Comparison of ENCODE assay signal across 14 mouse cellular contexts in the genomic region with DNA sequence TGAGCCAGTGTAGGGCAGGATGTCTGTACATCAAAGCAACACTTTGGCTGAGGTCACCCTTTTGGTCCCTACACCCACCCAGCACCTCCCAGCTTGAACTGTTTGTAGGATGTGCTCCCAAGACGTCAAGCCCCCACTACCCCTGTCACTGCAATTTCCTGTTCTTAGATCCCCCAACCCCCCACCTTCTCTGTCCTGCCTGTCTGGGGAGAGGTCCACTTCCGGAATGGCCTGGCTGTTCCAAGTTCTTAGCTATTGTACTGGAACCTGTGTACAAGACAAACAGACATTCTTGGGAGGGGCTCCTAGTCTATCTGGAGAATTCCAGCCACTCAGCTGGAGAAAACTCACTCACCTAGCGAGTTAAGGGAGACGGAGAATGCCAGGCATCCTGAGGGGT.
A peak's percentile ranks its signal among the peaks of the same experiment; 100 is the strongest.
DNase-seq lines count a peak whose midpoint lies in the region; ATAC-seq and TF ChIP-seq lines count a peak whose summit lies in the region.
"Had no signal": no experiment of that assay in that cellular context is flagged by ENCODE, and none has a peak within 500 bp of the region (broad histone marks: within the 10 kb centered on the region; RNA-seq: fewer than 3 reads in every experiment).

No protein-coding gene starts in this region.

- TF ChIP-seq CTCF in ES-Bruce4 (IDR thresholded peaks at IDR 0.05; ENCODE audit: low read depth, low read length), result no peak
- TF ChIP-seq CTCF in heart, postnatal 0 days (IDR thresholded peaks at IDR 0.05; ENCODE audit: low read depth), result no peak

- no peaks in the 10 kb centered on the region for H3K27me3 ChIP-seq in heart, embryonic 10.5 days (ENCODE audit: insufficient read depth, poor library complexity, severe bottlenecking)
- H3K27me3 ChIP-seq in ES-Bruce4 (ENCODE audit: control insufficient read depth, insufficient read depth, low read length, poor library complexity, severe bottlenecking), result no peaks in the 10 kb centered on the region
- H3K27me3 ChIP-seq in heart, postnatal 0 days (ENCODE audit: control insufficient read depth, insufficient read depth, low read length), result no peaks in the 10 kb centered on the region
- no peaks in the 10 kb centered on the region for H3K27me3 ChIP-seq in stomach, embryonic 14.5 days (ENCODE audit: control insufficient read depth, insufficient read depth, low read length)
- H3K27me3 ChIP-seq: CH12.LX; embryonic facial prominence, embryonic 12.5 days; neural tube, embryonic 13.5 days had no signal

- no peak overlapping the region for H3K9ac ChIP-seq in ES-Bruce4 (ENCODE audit: low read depth, poor library complexity, severe bottlenecking)
- no peak overlapping the region for H3K9ac ChIP-seq in heart, postnatal 0 days (replicated peaks; ENCODE audit: low read depth, low read length)
- H3K9ac ChIP-seq in stomach, embryonic 14.5 days (replicated peaks; ENCODE audit: low read depth, low read length), result no peak overlapping the region
- H3K9ac ChIP-seq: embryonic facial prominence, embryonic 12.5 days; neural tube, embryonic 13.5 days had no signal

- intact Hi-C loops in heart, postnatal 36 days (cut with DNase I), result no loop called here

- H3K36me3 ChIP-seq in heart, embryonic 10.5 days, result 0 out of 2 replicates have a peak, but pooled peaks cover 4% of the 10 kb centered on the region
- no peaks in the 10 kb centered on the region for H3K36me3 ChIP-seq in ES-Bruce4 (ENCODE audit: control insufficient read depth, insufficient read depth, low read length, poor library complexity, severe bottlenecking)
- no peaks in the 10 kb centered on the region for H3K36me3 ChIP-seq in heart, postnatal 0 days (replicated peaks; ENCODE audit: control insufficient read depth, insufficient read depth, low read length)
- H3K36me3 ChIP-seq in stomach, embryonic 14.5 days (ENCODE audit: control insufficient read depth, insufficient read depth, low read length), result no peaks in the 10 kb centered on the region
- H3K36me3 ChIP-seq: embryonic facial prominence, embryonic 12.5 days; neural tube, embryonic 13.5 days had no signal

- no peak overlapping the region for H3K4me3 ChIP-seq in heart, embryonic 10.5 days
- no peak overlapping the region for H3K4me3 ChIP-seq in ES-Bruce4 (ENCODE audit: low read depth, low read length)
- H3K4me3 ChIP-seq in heart, postnatal 0 days (ENCODE audit: low read depth, low read length), result no peak overlapping the region
- no peak overlapping the region for H3K4me3 ChIP-seq in stomach, embryonic 14.5 days (ENCODE audit: low read depth, low read length)
- H3K4me3 ChIP-seq: embryonic facial prominence, embryonic 12.5 days; neural tube, embryonic 13.5 days had no signal

- DNase-seq in heart, embryonic 10.5 days (ENCODE audit: low spot score), result no peak
- no peak for DNase-seq in heart, postnatal 36 days
- peak; percentile 36 for DNase-seq in heart, postnatal 0 days (ENCODE audit: low spot score)
- no peak for DNase-seq in gastrocnemius, postnatal 4 days (ENCODE audit: low spot score in 2 of 2)
- no peak for DNase-seq in right cerebral cortex, adult 2 months (ENCODE audit: low spot score in 2 of 2)
- no peak for DNase-seq in cerebellum, adult 18-20 months
- DNase-seq: kidney, adult 9 months; left cerebral cortex, postnatal 4 days had no signal

- H3K4me2 ChIP-seq in heart, postnatal 0 days (ENCODE audit: low read depth, low read length), result no peak overlapping the region
- H3K4me2 ChIP-seq in stomach, embryonic 14.5 days (replicated peaks; ENCODE audit: low read depth, low read length), result no peak overlapping the region
- H3K4me2 ChIP-seq: embryonic facial prominence, embryonic 12.5 days; neural tube, embryonic 13.5 days had no signal

- no peak for TF ChIP-seq POLR2A in ES-Bruce4 (IDR thresholded peaks at IDR 0.05; ENCODE audit: insufficient read depth, low read length)

- 26% methylated on average over 4 of the region's 4 CpGs for WGBS in heart, embryonic 10.5 days
- WGBS in heart, postnatal 0 days, result 43% methylated on average over 4 of the region's 4 CpGs
- 52% methylated on average over 4 of the region's 4 CpGs for WGBS in stomach, embryonic 14.5 days

- no peaks in the 10 kb centered on the region for H3K9me3 ChIP-seq in heart, embryonic 10.5 days
- peaks cover 14% of the 10 kb centered on the region for H3K9me3 ChIP-seq in ES-Bruce4 (replicated peaks; ENCODE audit: control insufficient read depth, insufficient read depth, low read length, poor library complexity, severe bottlenecking)
- H3K9me3 ChIP-seq in heart, postnatal 0 days (replicated peaks; ENCODE audit: control insufficient read depth, low read length), result no peaks in the 10 kb centered on the region
- no peaks in the 10 kb centered on the region for H3K9me3 ChIP-seq in stomach, embryonic 14.5 days (ENCODE audit: control insufficient read depth, low read depth, low read length)
- H3K9me3 ChIP-seq: embryonic facial prominence, embryonic 12.5 days; neural tube, embryonic 13.5 days had no signal

- peak overlapping the region; percentile 63; the same call in 1 of the 2 replicates for H3K27ac ChIP-seq in heart, embryonic 10.5 days
- peak overlapping the region; percentile 84 for H3K27ac ChIP-seq in ES-Bruce4 (ENCODE audit: insufficient read depth, low read length)
- peak overlapping the region; percentile 14 for H3K27ac ChIP-seq in heart, postnatal 0 days (ENCODE audit: low read depth)
- H3K27ac ChIP-seq in stomach, embryonic 14.5 days (ENCODE audit: low read length), result no peak overlapping the region
- H3K27ac ChIP-seq: embryonic facial prominence, embryonic 12.5 days; macrophage; neural tube, embryonic 13.5 days had no signal

- TF ChIP-seq EP300 in ES-Bruce4 (IDR thresholded peaks at IDR 0.05; ENCODE audit: insufficient read depth, low read depth, low read length), result peak; percentile 90
- TF ChIP-seq EP300 in heart, postnatal 0 days (IDR thresholded peaks at IDR 0.05; ENCODE audit: low read depth), result peak; percentile 64; the same call in 1 of the 2 replicates

- peaks cover 78% of the 10 kb centered on the region for H3K4me1 ChIP-seq in heart, embryonic 10.5 days
- H3K4me1 ChIP-seq in ES-Bruce4 (ENCODE audit: control insufficient read depth, insufficient read depth, low read length), result peaks cover 10% of the 10 kb centered on the region
- peaks cover 63% of the 10 kb centered on the region for H3K4me1 ChIP-seq in heart, postnatal 0 days (ENCODE audit: control insufficient read depth, insufficient read depth)
- H3K4me1 ChIP-seq in stomach, embryonic 14.5 days (ENCODE audit: control insufficient read depth, insufficient read depth, low read length), result peaks cover 18% of the 10 kb centered on the region

- peak; percentile 37 for ATAC-seq in heart, postnatal 0 days (ENCODE audit: insufficient read depth, low read depth)
- ATAC-seq in stomach, embryonic 14.5 days (ENCODE audit: insufficient number of reproducible peaks, insufficient read depth, low FRiP score, low read depth), result 0 out of 2 replicates have a peak, but pooled peaks have one; percentile 33
